Mouse (Mus musculus) heart, embryonic 13.5 days (tissue): ENCODE measurements around the gene Abcb8. TPM values are rescaled to one million over a fixed set of nuclear protein-coding genes. Genes with fewer than 3 reads are reported as not detected.
A peak's percentile ranks its signal among the peaks of the same experiment; 100 is the strongest.

Source experiments
- ATAC-seq: fragments of 200-750 bp; cut with Nextera tagmentation; 2 replicates; pipeline ENCODE4 v1.8.0; 2017; ENCODE audit warnings: moderate TSS enrichment; ENCODE audit not compliant: insufficient number of reproducible peaks, low FRiP score, low TSS enrichment; ENCODE audit errors: extremely low read depth
- H3K27ac ChIP-seq: fragments of 300-500 bp; sonication (generic); replicated peaks from 2 replicates; pipeline ENCODE4 v1.5.1; 2015; ENCODE audit warnings: moderate library complexity, mild to moderate bottlenecking, inconsistent platforms
- H3K27me3 ChIP-seq: fragments of 300-500 bp; sonication (generic); replicated peaks from 2 replicates; pipeline ENCODE4 v1.6.1; 2015; ENCODE audit warnings: mild to moderate bottlenecking, inconsistent platforms
- H3K36me3 ChIP-seq: fragments of 300-500 bp; sonication (generic); 2 replicates; pipeline ENCODE4 v1.6.1; 2015; ENCODE audit warnings: mild to moderate bottlenecking, inconsistent platforms
- H3K4me1 ChIP-seq: fragments of 300-500 bp; sonication (generic); 2 replicates; pipeline ENCODE4 v1.6.1; 2015; ENCODE audit warnings: inconsistent platforms
- H3K4me2 ChIP-seq: fragments of 300-500 bp; sonication (generic); 2 replicates; pipeline ENCODE4 v1.6.1; 2015; ENCODE audit warnings: inconsistent platforms, mild to moderate bottlenecking, moderate library complexity
- H3K4me3 ChIP-seq: fragments of 300-500 bp; sonication (generic); 2 replicates; pipeline ENCODE4 v1.5.1; 2015; ENCODE audit warnings: moderate library complexity, mild to moderate bottlenecking, inconsistent platforms
- H3K9ac ChIP-seq: fragments of 300-500 bp; sonication (generic); 2 replicates; pipeline ENCODE4 v1.6.1; 2015; ENCODE audit warnings: inconsistent platforms, mild to moderate bottlenecking, moderate library complexity
- H3K9me3 ChIP-seq: fragments of 300-500 bp; sonication (generic); 2 replicates; pipeline ENCODE4 v1.6.1; 2016; ENCODE audit warnings: inconsistent platforms
- WGBS: fragments of 180-500 bp; shearing (Covaris S2); methylation state at CpG from one replicate; pipeline ENCODE4 v1.1.7; 2015; ENCODE audit warnings: mixed read lengths; 5-methylcytosine and 5-hydroxymethylcytosine counted together
- polyA plus RNA-seq: library from polyadenylated mRNA; unstranded; fragments of >200 nt; fragmentation: Nextera tagmentation; extraction: Ambion mirVana; gene quantifications from 2 replicates; pipeline ENCODE4 v1.2.1, GENCODE M21; 2015

Abcb8 gene
- polyA plus RNA-seq, 1 experiment from 2014 or later, result 62.0 TPM

DNA sequence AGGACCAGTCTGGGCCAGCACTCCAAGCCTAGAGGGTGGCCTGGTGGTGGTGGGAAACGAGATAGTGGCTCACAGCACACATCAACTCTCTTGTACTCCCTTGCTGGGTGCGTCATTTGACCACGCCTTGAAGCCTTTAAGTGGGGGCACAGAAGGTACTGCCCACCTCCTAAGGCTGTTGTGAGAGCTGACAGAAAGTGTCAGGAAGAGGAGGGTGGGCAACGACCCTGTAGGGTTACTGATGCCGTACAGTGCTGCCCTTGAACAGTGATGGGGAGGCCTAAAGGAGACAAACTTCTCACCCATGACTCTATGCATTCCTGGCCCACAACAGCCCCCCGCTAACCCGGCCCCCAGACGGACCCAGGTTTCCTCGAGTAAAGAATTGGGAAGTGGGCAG lies 27.0 kb upstream of the Abcb8 start:
- 58% methylated on average over 9 of the region's 9 CpGs for whole genome bisulfite sequencing
- ATAC-seq, result no peak
- no peaks in the 10 kb centered on the region for H3K9me3 ChIP-seq
- H3K4me3 ChIP-seq, result peak overlapping the region; percentile 50
- H3K4me2 ChIP-seq, result peak overlapping the region; percentile 59
- H3K36me3 ChIP-seq, result peaks cover 4% of the 10 kb centered on the region; the same call in 1 of the 2 replicates
- peaks cover 3% of the 10 kb centered on the region for H3K27me3 ChIP-seq
- H3K9ac ChIP-seq, result 0 out of 2 replicates have a peak overlapping the region, but pooled peaks have one; percentile 40
- 0 out of 2 replicates have a peak overlapping the region, but pooled peaks have one; percentile 24 for H3K27ac ChIP-seq
- H3K4me1 ChIP-seq, result peaks cover 21% of the 10 kb centered on the region

DNA sequence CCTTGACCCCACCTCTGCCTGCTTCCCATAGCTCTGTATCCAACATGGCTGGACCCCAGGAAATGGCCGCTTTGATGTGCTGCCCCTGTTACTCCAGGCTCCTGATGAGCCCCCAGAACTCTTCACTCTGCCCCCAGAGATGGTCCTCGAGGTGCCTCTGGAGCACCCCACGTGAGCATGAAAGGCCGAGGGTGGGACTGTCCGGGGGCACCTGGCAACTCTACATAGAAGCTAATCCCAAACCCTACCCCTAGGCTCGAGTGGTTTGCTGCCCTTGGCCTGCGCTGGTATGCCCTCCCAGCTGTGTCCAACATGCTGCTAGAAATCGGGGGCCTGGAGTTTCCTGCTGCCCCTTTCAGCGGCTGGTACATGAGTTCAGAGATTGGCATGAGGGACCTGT lies 23.7 kb upstream of the Abcb8 start:
- H3K4me3 ChIP-seq, result no peak overlapping the region
- ATAC-seq, result no peak
- no peaks in the 10 kb centered on the region for H3K9me3 ChIP-seq
- H3K9ac ChIP-seq, result no peak overlapping the region
- peaks cover 4% of the 10 kb centered on the region; the same call in 1 of the 2 replicates for H3K36me3 ChIP-seq
- H3K4me1 ChIP-seq, result peaks cover 33% of the 10 kb centered on the region
- H3K4me2 ChIP-seq, result no peak overlapping the region
- WGBS, result 87% methylated on average over 9 of the region's 9 CpGs
- no peak overlapping the region for H3K27ac ChIP-seq
- H3K27me3 ChIP-seq, result peaks cover 9% of the 10 kb centered on the region

DNA sequence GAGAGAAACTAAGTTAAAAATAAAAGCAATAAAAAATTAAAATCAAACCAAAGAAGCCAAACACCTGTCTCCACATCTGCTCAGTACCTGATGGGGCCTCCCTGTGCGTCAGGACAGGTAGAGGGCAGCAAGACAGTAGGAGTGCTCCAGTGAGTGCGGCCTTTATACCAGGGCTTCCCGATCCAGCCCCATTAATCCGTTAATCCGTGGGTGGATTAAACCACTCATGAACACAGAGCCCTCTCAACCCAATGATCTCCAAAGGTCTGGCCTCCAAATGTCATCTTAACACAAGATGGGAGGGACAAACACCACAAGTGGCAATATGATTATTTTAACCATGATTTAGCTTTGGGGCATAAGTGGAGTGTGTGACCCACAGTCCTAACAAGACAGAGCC lies 19.7 kb upstream of the Abcb8 start:
- WGBS, result 78% methylated on average over 5 of the region's 5 CpGs

DNA sequence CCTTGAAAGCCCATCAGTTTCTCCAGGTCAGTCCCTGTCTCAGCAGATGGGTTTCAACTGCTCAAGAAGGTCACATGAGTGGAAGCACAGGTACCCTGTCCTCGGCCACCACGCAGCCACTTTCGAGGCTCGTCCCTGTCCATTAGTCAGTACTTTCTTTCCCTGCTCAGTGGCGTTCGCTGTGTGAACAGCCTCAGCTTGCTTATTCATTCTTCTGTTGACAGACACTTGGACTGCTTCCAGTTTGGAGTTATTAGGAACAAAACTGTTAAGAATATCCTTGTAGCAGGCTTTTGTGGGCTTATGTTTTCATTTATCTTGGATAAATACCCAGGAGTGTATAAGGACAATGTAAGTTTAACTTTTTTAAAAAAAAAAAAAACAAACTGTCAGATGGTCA lies 19.2 kb upstream of the Abcb8 start:
- Histone ChIP-seq H3K4me1 (peaks cover 28% of the 10 kb centered on the region), H3K27me3 (peaks cover 6% of the 10 kb centered on the region; the same call in 1 of the 2 replicates), H3K4me2 (peak overlapping the region; percentile 20; the same call in 1 of the 2 replicates), H3K27ac (peak overlapping the region; percentile 58), H3K9me3 (no peaks in the 10 kb centered on the region), H3K4me3 (no peak overlapping the region), H3K36me3 (no peaks in the 10 kb centered on the region; the same call in 1 of the 2 replicates), H3K9ac (peak overlapping the region; percentile 44; the same call in 1 of the 2 replicates)
- ATAC-seq, result no peak
- 21% methylated on average over 6 of the region's 6 CpGs for WGBS

More for the DNA sequence above, 19.7 kb upstream of the Abcb8 start:
- Histone ChIP-seq H3K4me1 (peaks cover 25% of the 10 kb centered on the region), H3K4me3 (no peak overlapping the region), H3K9ac (peak overlapping the region; percentile 44; the same call in 1 of the 2 replicates), H3K27me3 (peaks cover 6% of the 10 kb centered on the region), H3K9me3 (no peaks in the 10 kb centered on the region), H3K4me2 (peak overlapping the region; percentile 20; the same call in 1 of the 2 replicates), H3K27ac (peak overlapping the region; percentile 58), H3K36me3 (no peaks in the 10 kb centered on the region; the same call in 1 of the 2 replicates)
- ATAC-seq, result no peak

DNA sequence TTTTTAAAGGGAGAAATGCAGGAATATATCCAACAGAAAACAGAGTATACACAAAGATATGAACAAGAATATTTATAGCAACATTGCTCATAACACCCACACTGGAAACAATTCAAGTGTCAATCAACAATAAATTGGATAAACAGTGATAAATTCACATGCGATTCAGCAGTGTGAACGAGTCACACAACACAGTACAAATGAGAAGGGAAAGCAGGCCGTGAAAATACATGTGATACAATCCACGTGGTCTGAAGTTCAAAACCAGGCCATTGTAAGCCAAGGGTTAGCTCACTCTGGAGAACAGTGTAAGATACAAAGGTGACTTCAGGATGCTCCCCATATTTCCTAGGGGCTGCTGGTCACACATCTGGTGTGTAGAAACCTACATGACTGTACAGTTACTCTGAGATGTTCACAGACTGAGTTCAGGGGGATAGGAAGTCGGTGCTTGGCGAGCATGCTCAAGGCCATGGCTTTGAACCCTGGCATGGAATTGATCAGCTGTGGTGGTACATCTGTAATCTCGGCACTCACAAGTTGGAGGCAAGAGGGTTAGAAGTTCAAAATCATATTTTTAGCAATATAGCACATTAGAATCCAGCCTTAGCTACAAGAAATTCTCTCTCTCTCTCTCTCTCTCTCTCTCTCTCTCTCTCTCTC lies 18.7 kb upstream of the Abcb8 start:
- WGBS, result 51% methylated on average over 7 of the region's 7 CpGs
- Histone ChIP-seq H3K27ac (0 out of 2 replicates have a peak overlapping the region, but pooled peaks have one; percentile 29), H3K4me1 (peaks cover 34% of the 10 kb centered on the region)

DNA sequence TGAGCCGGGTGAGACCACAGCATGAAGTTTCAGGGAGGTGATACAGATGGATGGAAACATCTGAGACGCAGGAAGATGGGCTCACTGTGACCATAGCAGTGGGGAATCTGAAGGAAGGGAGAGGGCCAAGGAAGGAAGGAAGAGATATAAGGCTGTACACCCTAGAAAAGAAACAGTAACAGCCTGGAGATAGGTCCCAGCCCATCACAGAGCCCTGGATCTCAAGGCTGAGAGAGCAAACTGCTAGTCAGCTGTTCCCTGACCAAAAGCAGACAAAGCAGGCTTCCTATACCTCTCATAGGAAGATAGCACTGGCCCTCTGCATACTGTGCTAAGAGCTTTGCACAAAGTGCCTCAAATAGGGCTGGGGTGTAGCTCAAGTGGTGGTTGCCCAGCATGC lies 14.8 kb upstream of the Abcb8 start:
- H3K27me3 ChIP-seq, result no peaks in the 10 kb centered on the region
- 0 out of 2 replicates have a peak, but pooled peaks cover 4% of the 10 kb centered on the region for H3K36me3 ChIP-seq
- peaks cover 39% of the 10 kb centered on the region for H3K4me1 ChIP-seq
- H3K27ac ChIP-seq, result no peak overlapping the region
- 63% methylated on average over 2 of the region's 2 CpGs for WGBS
- H3K4me2 ChIP-seq, result no peak overlapping the region
- no peaks in the 10 kb centered on the region for H3K9me3 ChIP-seq
- no peak overlapping the region for H3K4me3 ChIP-seq
- no peak for ATAC-seq
- no peak overlapping the region for H3K9ac ChIP-seq

More for the DNA sequence above, 18.7 kb upstream of the Abcb8 start:
- no peaks in the 10 kb centered on the region for H3K9me3 ChIP-seq
- no peak overlapping the region for H3K9ac ChIP-seq
- H3K36me3 ChIP-seq, result no peaks in the 10 kb centered on the region; the same call in 1 of the 2 replicates
- H3K4me2 ChIP-seq, result no peak overlapping the region
- peaks cover 6% of the 10 kb centered on the region; the same call in 1 of the 2 replicates for H3K27me3 ChIP-seq
- ATAC-seq, result no peak
- H3K4me3 ChIP-seq, result no peak overlapping the region

DNA sequence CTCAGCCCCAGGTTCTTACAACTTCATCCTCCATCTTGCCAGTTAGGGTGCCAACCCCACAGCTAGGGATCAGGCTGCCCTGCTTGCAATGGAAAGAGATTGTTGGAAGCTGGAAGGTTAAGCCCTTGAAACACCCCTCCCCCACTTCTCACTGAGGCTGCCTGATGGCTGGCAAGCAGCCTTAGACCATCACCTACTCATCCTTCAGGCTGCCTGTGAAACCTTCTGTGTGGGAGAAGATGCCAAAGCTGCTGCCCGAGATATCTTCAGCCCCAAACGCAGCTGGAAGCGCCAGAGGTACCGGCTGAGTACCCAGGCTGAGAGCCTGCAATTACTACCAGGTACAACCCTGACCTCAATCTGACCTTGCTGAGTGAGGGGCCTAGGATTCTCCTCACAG lies 14.0 kb upstream of the Abcb8 start:
- WGBS, result 57% methylated on average over 4 of the region's 4 CpGs
- no peaks in the 10 kb centered on the region for H3K27me3 ChIP-seq
- peaks cover 41% of the 10 kb centered on the region for H3K4me1 ChIP-seq
- H3K4me3 ChIP-seq, result no peak overlapping the region
- H3K9me3 ChIP-seq, result no peaks in the 10 kb centered on the region
- no peak overlapping the region for H3K4me2 ChIP-seq
- 0 out of 2 replicates have a peak overlapping the region, but pooled peaks have one; percentile 25 for H3K9ac ChIP-seq
- H3K27ac ChIP-seq, result no peak overlapping the region
- 0 out of 2 replicates have a peak, but pooled peaks cover 4% of the 10 kb centered on the region for H3K36me3 ChIP-seq
- ATAC-seq, result no peak

DNA sequence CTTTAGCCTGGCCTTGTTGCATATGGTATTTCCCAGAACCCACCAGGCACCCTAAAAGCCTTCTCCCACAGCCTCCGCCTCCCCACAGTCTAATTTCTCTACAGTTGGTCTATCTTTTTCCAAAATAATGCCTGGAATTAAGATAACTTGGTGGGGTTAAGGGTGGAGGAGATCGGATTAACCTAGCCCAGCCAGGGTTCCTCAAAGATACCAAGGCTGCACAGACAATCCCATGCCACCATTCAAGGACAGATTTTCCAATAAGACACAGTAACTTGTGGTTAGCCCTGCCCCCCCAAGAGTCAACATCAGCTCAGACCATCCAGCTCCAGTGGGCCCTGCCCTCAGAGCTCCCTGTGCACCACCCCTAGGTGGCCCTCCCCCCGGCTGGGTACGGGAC lies 13.0 kb upstream of the Abcb8 start:
- H3K4me3 ChIP-seq, result no peak overlapping the region
- no peak overlapping the region for H3K27ac ChIP-seq
- H3K36me3 ChIP-seq, result 0 out of 2 replicates have a peak, but pooled peaks cover 4% of the 10 kb centered on the region
- WGBS, result 88% methylated on average over 4 of the region's 4 CpGs
- no peak overlapping the region for H3K9ac ChIP-seq
- no peaks in the 10 kb centered on the region for H3K9me3 ChIP-seq
- no peak for ATAC-seq
- no peak overlapping the region for H3K4me2 ChIP-seq
- H3K27me3 ChIP-seq, result peaks cover 4% of the 10 kb centered on the region
- peaks cover 40% of the 10 kb centered on the region for H3K4me1 ChIP-seq

DNA sequence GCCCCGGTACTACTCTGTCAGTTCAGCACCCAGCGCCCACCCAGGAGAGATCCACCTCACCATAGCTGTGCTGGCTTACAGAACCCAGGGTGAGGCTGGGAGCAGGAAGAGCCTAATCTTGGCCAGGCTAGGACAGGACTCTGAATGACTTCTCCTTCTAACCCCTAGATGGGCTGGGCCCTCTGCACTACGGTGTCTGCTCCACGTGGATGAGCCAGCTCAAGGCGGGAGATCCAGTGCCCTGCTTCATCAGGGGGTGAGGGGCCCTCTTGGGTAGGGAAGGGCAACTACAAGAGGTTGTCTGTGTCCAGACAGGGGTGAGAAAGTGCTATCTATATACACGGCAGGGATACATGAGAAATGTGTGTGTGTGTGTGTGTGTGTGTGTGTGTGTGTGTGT lies 12.0 kb upstream of the Abcb8 start:
- peaks cover 44% of the 10 kb centered on the region for H3K4me1 ChIP-seq
- H3K9ac ChIP-seq, result no peak overlapping the region
- H3K4me3 ChIP-seq, result no peak overlapping the region
- H3K36me3 ChIP-seq, result 0 out of 2 replicates have a peak, but pooled peaks cover 4% of the 10 kb centered on the region
- no peak overlapping the region for H3K27ac ChIP-seq
- H3K9me3 ChIP-seq, result no peaks in the 10 kb centered on the region
- H3K27me3 ChIP-seq, result peaks cover 14% of the 10 kb centered on the region
- ATAC-seq, result no peak
- H3K4me2 ChIP-seq, result no peak overlapping the region
- 64% methylated on average over 6 of the region's 6 CpGs for WGBS

DNA sequence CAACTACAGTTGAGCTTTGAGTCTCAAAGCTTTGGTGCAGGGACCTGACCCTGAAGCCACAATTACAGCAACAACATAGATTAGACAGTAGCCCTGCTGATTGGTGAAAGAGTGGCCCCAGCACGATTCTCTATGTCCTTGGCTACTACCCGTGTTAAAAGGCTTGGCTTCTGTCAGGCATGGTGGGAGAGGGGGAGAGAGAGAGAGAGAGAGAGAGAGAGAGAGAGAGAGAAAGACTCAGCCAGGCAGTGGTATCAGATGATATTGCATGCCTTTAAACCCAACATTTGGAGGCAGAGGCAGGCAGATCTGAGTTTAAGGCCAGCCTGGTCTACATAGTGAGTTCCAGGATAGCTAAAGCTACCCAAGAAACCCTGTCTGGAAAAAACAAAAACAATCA lies 11.5 kb upstream of the Abcb8 start:
- 49% methylated on average over 2 of the region's 2 CpGs for WGBS
- H3K9me3 ChIP-seq, result no peaks in the 10 kb centered on the region
- no peak for ATAC-seq

DNA sequence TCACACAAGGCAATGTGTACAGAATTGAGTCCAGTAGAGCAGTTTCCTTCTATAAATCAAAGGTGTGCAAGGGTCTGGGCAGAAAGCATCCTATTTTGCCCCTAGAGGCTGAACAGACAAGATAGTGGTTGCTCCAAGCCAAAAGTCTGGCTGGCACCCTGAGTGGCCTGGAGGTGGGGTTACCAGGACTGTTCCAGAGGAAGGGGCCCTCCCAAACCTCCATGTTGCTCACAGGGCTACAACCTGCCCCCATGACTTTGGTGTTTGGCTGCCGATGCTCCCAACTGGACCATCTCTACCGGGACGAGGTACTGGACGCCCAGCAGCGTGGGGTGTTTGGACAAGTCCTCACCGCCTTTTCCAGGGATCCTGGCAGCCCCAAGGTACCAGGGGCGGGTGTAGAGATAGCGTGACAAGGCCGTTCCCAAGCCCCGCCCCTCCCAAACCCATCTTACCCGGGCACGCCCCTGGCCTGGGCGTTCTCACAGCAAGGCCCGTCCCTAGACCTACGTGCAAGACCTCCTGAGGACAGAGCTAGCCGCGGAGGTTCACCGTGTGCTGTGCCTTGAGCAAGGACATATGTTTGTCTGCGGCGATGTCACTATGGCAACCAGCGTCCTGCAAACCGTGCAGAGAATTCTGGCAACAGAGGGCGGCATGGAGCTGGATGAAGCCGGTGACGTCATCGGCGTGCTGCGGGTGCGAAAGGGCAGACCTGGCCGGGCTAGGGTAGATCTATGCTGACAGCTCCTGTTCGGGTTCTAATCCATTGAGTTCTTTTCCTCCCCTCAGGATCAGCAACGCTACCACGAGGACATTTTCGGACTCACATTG lies 10.2 kb upstream of the Abcb8 start:
- Histone ChIP-seq H3K27me3 (peaks cover 30% of the 10 kb centered on the region), H3K4me3 (peak overlapping the region; percentile 56), H3K36me3 (0 out of 2 replicates have a peak, but pooled peaks cover 4% of the 10 kb centered on the region), H3K4me2 (peak overlapping the region; percentile 76), H3K9ac (peak overlapping the region; percentile 81), H3K27ac (peak overlapping the region; percentile 73), H3K9me3 (no peaks in the 10 kb centered on the region), H3K4me1 (peaks cover 61% of the 10 kb centered on the region)
- peak; percentile 74 for ATAC-seq
- WGBS, result 2% methylated on average over 34 of the region's 34 CpGs

More for the DNA sequence above, 11.5 kb upstream of the Abcb8 start:
- Histone ChIP-seq H3K4me1 (peaks cover 48% of the 10 kb centered on the region), H3K27me3 (peaks cover 19% of the 10 kb centered on the region), H3K27ac (no peak overlapping the region), H3K36me3 (0 out of 2 replicates have a peak, but pooled peaks cover 4% of the 10 kb centered on the region), H3K4me3 (no peak overlapping the region), H3K9ac (no peak overlapping the region), H3K4me2 (no peak overlapping the region)
